In the genomic region with DNA sequence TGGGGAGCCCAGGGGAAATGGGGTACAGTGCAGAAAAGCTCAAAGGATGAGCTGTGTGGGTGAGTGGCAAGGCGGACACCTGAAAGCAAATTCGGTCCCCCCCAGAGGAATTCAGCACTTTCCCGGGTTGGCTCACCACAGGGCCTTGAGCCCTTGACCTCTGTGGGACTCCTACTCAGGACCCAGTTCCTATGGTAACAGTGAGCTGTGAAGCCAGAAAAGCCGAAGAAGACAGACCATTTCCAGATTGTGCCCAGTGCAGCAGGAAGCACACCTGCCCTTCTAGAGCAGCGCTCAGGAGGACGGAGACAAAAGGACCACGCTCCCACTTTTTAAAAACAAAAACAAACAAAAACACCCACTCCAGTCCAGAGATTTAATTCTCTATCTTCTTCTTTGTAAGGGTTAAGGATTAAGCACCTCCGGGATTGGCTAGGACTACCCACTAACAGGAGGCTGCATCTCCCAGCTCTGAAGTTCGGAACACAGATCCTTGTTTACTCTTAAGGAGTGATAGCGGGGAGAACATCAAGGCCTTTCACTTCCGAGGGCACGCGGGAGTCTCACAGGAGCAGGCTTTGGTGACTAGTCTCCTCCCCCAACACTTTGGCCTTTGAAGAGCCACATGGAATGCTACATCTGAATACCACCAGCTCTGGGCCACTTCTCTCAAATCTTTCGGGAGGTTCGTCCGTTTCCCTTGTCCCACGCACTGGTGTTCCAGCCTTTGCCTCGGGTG, we compare ENCODE assay signal across 8 mouse cellular contexts. TPM values are rescaled to one million over a fixed set of nuclear protein-coding genes. Genes with fewer than 3 reads are reported as not detected.
DNase-seq lines count a peak whose midpoint lies in the region; ATAC-seq lines count a peak whose summit lies in the region.

No protein-coding gene starts in this region.

- WGBS in heart, embryonic 12.5 days, result 7% methylated on average over 18 of the region's 18 CpGs
- WGBS in embryonic facial prominence, embryonic 11.5 days, result 7% methylated on average over 18 of the region's 18 CpGs
- 11% methylated on average over 18 of the region's 18 CpGs for WGBS in intestine, embryonic 14.5 days

- no peak for ATAC-seq in heart, embryonic 12.5 days (ENCODE audit: insufficient number of reproducible peaks, low FRiP score)
- ATAC-seq in embryonic facial prominence, embryonic 11.5 days (replicated peaks; ENCODE audit: insufficient number of reproducible peaks, low FRiP score, low TSS enrichment, low read depth), result no peak
- ATAC-seq in intestine, embryonic 14.5 days (replicated peaks; ENCODE audit: low FRiP score, low TSS enrichment, low read depth), result no peak
- ATAC-seq in monocyte, adult 5-6 weeks (replicated peaks; ENCODE audit: insufficient number of reproducible peaks, low FRiP score, low TSS enrichment, poor library complexity, severe bottlenecking), result no peak

- H3K4me3 ChIP-seq in heart, embryonic 12.5 days, result peak overlapping the region; percentile 48
- H3K4me3 ChIP-seq in embryonic facial prominence, embryonic 11.5 days (ENCODE audit: low read depth, low read length), result peak overlapping the region; percentile 22
- H3K4me3 ChIP-seq in intestine, embryonic 14.5 days (ENCODE audit: low read depth, low read length), result peak overlapping the region; percentile 25

- H3K27ac ChIP-seq in heart, embryonic 12.5 days (ENCODE audit: poor library complexity, severe bottlenecking), result no peak overlapping the region
- no peak overlapping the region for H3K27ac ChIP-seq in embryonic facial prominence, embryonic 11.5 days (replicated peaks; ENCODE audit: low read depth, low read length)
- no peak overlapping the region for H3K27ac ChIP-seq in intestine, embryonic 14.5 days (ENCODE audit: low read depth)

- H3K27me3 ChIP-seq in heart, embryonic 12.5 days (replicated peaks), result no peaks in the 10 kb centered on the region
- no peaks in the 10 kb centered on the region for H3K27me3 ChIP-seq in embryonic facial prominence, embryonic 11.5 days (ENCODE audit: control insufficient read depth, insufficient read depth, low read length)
- no peaks in the 10 kb centered on the region for H3K27me3 ChIP-seq in intestine, embryonic 14.5 days (replicated peaks; ENCODE audit: control insufficient read depth, insufficient read depth, low read length)

- no peaks in the 10 kb centered on the region for H3K9me3 ChIP-seq in heart, embryonic 12.5 days (replicated peaks)
- no peaks in the 10 kb centered on the region for H3K9me3 ChIP-seq in embryonic facial prominence, embryonic 11.5 days (replicated peaks; ENCODE audit: control insufficient read depth, low read length)
- no peaks in the 10 kb centered on the region for H3K9me3 ChIP-seq in intestine, embryonic 14.5 days (ENCODE audit: control insufficient read depth, low read length)

- peaks cover 22% of the 10 kb centered on the region for H3K4me1 ChIP-seq in heart, embryonic 12.5 days (replicated peaks)
- H3K4me1 ChIP-seq in embryonic facial prominence, embryonic 11.5 days (ENCODE audit: control insufficient read depth, insufficient read depth, low read length), result no peaks in the 10 kb centered on the region
- H3K4me1 ChIP-seq in intestine, embryonic 14.5 days (replicated peaks; ENCODE audit: control insufficient read depth, insufficient read depth, low read length), result peaks cover 19% of the 10 kb centered on the region

- peak overlapping the region; percentile 43 for H3K9ac ChIP-seq in heart, embryonic 12.5 days
- H3K9ac ChIP-seq in embryonic facial prominence, embryonic 11.5 days (replicated peaks; ENCODE audit: low read length), result peak overlapping the region; percentile 39
- H3K9ac ChIP-seq in intestine, embryonic 14.5 days (ENCODE audit: low read length), result peak overlapping the region; percentile 37

- H3K36me3 ChIP-seq in heart, embryonic 12.5 days, result no peaks in the 10 kb centered on the region
- no peaks in the 10 kb centered on the region for H3K36me3 ChIP-seq in embryonic facial prominence, embryonic 11.5 days (replicated peaks; ENCODE audit: control insufficient read depth, insufficient read depth, low read depth, low read length)
- H3K36me3 ChIP-seq in intestine, embryonic 14.5 days (ENCODE audit: control insufficient read depth, insufficient read depth, low read length), result no peaks in the 10 kb centered on the region

- no peak for DNase-seq in heart, adult 11 months
- DNase-seq in embryonic facial prominence, embryonic 11.5 days (ENCODE audit: low spot score), result peak; percentile 51
- peak; percentile 71 for DNase-seq in intestine, embryonic 14.5 days (ENCODE audit: low spot score)
- DNase-seq in lung, postnatal 14 days, result peak; percentile 26
- DNase-seq in testis, postnatal 10 days (ENCODE audit: low spot score), result peak; percentile 57
- no peak for DNase-seq in urinary bladder, postnatal 36 days (ENCODE audit: low spot score in 2 of 2)

- H3K4me2 ChIP-seq in heart, embryonic 12.5 days, result peak overlapping the region; percentile 75
- H3K4me2 ChIP-seq in embryonic facial prominence, embryonic 11.5 days (ENCODE audit: low read depth, low read length), result peak overlapping the region; percentile 44
- H3K4me2 ChIP-seq in intestine, embryonic 14.5 days (ENCODE audit: low read length), result peak overlapping the region; percentile 67

RNA-seq across cellular contexts. Expression of gene Fbxl14, which starts 31.0 kb away (rescaled TPM):
- 4.0 and 4.1 TPM in 2 replicates for polyA plus RNA-seq in heart, embryonic 12.5 days (2016; fragmentation: Nextera tagmentation; extraction: Ambion mirVana)
- polyA plus RNA-seq in embryonic facial prominence, embryonic 11.5 days (2014; fragmentation: Nextera tagmentation; extraction: Ambion mirVana), result 6.0 and 7.0 TPM in 2 replicates
- 6.4 and 6.8 TPM in 2 replicates for polyA plus RNA-seq in intestine, embryonic 14.5 days (2014; fragmentation: Nextera tagmentation; extraction: Ambion mirVana)
- total RNA-seq in monocyte, adult 5-6 weeks (2017), result 36.9 to 41.1 TPM (median 37.0 TPM) in 3 replicates

RNA-seq across cellular contexts. Expression of gene Adipor2, which starts 31.0 kb away (rescaled TPM):
- polyA plus RNA-seq in heart, embryonic 12.5 days (2016; fragmentation: Nextera tagmentation; extraction: Ambion mirVana), result 27.8 and 30.2 TPM in 2 replicates
- polyA plus RNA-seq in embryonic facial prominence, embryonic 11.5 days (2014; fragmentation: Nextera tagmentation; extraction: Ambion mirVana), result 15.4 and 16.2 TPM in 2 replicates
- polyA plus RNA-seq in intestine, embryonic 14.5 days (2014; fragmentation: Nextera tagmentation; extraction: Ambion mirVana), result 34.6 and 45.5 TPM in 2 replicates
- total RNA-seq in monocyte, adult 5-6 weeks (2017), result 117 to 140 TPM (median 127 TPM) in 3 replicates

Comparison
In these comparisons a context has a peak if more than half of its experiments do, and no peak if none do; other contexts are left out.
1. DNase-seq: peak in embryonic facial prominence, embryonic 11.5 days (single experiment), intestine, embryonic 14.5 days (single experiment), lung, postnatal 14 days (single experiment) and testis, postnatal 10 days (single experiment); none in heart, adult 11 months (single experiment) and urinary bladder, postnatal 36 days (0 of 2).
2. Peak in every context shown above with its lines, with median percentiles within 50 percentile points of each other: H3K4me2 ChIP-seq, H3K4me3 ChIP-seq and H3K9ac ChIP-seq.